Mouse (Mus musculus) E14TG2a.4 (cell line): Measurements from ENCODE around the gene Tigd3.

ENCODE experiments used
- CTCF ChIP-seq: conservative IDR thresholded peaks from 2 replicates; pipeline ENCODE4 v1.5.1; 2014; ENCODE audit warnings: low read length
- NANOG ChIP-seq: IDR thresholded peaks from 2 replicates; pipeline ENCODE4 v1.6.1; 2014; ENCODE audit warnings: borderline replicate concordance, low read length, mixed read lengths

DNA sequence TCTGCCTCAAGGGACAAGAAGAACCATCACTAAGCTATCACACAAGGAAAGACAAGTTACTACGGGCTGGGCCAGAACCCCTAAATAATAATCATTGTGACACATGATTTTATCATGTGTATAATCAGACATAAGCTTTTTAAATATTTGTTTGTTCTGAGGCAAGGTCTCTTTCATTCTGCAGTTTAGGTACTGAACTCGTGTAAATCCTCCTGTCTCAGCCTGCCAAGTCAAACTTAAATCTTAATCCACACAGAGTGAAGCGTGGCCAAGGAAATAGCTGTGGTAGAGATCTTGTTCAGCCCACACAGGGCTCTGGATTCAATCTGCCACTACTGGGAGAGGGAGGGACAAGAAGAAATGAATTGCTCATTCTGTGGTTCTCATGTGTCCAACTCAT lies 13.3 kb upstream of the Tigd3 start:
- TF ChIP-seq CTCF (no peak), NANOG (no peak)
